Mouse (Mus musculus): ENCODE measurements around the gene Rab9. TPM values are rescaled to one million over a fixed set of nuclear protein-coding genes. Genes with fewer than 3 reads are reported as not detected.
"Not testable (repeated sequence)": the region's sequence is repeated elsewhere in the genome, so short reads cannot be mapped to it uniquely, and the experiment has no call there.

Rab9 gene
- polyA plus RNA-seq (2015; fragmentation: Nextera tagmentation; extraction: Ambion mirVana) = 46.1 and 51.5 TPM in 2 replicates

DNA sequence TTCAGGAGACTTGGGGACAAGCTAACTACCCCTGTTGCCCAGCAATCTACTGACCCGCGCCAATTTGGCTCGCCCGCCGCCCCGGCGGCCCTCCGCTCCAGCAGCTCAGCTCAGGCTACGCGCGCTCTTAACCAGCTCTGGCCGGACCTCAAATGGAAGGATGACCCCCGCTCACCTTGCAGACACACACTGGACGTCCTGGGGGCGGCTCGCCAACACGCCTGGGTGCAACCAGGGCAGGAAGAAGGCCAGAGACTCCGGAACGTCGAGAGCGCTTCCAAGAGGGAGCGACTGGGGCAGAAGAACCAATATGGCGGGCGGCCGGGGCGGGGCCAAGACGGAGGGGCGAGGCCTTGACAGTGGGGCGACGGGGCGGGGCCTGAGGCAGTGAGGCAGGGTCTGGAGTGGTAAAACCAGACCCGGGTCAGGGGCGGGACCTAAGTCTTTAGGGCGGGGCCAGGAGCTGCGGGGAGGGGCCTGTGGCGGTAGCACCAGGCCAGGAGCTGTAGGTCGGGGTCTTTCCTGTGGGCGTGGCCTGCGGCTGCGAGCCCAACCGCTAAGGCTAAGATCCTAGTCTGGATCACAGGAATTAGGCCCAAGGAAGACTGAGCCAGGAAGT, at the start of gene Rab9:
TSS of gene Rab9 (minus strand) at position 503 of the 619 bp plus-strand sequence.
- H3K36me3 ChIP-seq (ENCODE audit: poor library complexity, severe bottlenecking) = no peaks in the 10 kb centered on the region
- H3K9me3 ChIP-seq (replicated peaks) = no peaks in the 10 kb centered on the region
- H3K27me3 ChIP-seq = no peaks in the 10 kb centered on the region
- peak within 1 kb of the TSS; percentile 72 for H3K9ac ChIP-seq
- peak within 1 kb of the TSS; percentile 59 for H3K4me3 ChIP-seq
- H3K27ac ChIP-seq = peak within 1 kb of the TSS; percentile 54; the same call in 1 of the 2 replicates
- 16% methylated on average over 41 of the region's 41 CpGs for WGBS
- ATAC-seq = peak; percentile 99
- H3K4me1 ChIP-seq = peaks cover 9% of the 10 kb centered on the region; the same call in 1 of the 2 replicates
- H3K4me2 ChIP-seq = peak within 1 kb of the TSS; percentile 68

DNA sequence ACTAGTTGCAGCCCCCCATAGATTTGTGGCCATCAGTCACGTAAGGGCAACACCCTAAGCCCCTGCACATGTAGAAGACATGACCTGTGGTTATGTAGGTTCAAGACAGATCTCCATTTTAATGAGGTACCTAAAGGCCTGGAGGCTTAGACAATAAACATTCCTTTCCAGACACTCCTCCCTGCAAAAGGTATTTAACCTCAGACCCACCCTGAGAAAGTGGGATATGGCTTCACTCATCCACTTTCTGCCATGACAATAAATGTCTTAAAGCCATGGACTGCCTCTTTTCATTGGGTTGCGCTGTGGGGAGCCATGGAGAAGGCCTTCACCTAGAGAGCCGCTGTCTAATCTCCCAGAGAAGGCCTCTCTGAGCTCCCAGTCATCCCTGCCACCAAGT, 48.5 kb upstream of the Rab9 start:
- Histone ChIP-seq H3K4me1 (no peaks in the 10 kb centered on the region), H3K4me3 (no peak overlapping the region), H3K9ac (no peak overlapping the region), H3K36me3 (ENCODE audit: poor library complexity, severe bottlenecking) (no peaks in the 10 kb centered on the region), H3K27ac (no peak overlapping the region), H3K27me3 (no peaks in the 10 kb centered on the region; the same call in 1 of the 2 replicates), H3K9me3 (replicated peaks) (no peaks in the 10 kb centered on the region), H3K4me2 (no peak overlapping the region)
- 87% methylated on average over 3 of the region's 3 CpGs for WGBS
- no peak for ATAC-seq

DNA sequence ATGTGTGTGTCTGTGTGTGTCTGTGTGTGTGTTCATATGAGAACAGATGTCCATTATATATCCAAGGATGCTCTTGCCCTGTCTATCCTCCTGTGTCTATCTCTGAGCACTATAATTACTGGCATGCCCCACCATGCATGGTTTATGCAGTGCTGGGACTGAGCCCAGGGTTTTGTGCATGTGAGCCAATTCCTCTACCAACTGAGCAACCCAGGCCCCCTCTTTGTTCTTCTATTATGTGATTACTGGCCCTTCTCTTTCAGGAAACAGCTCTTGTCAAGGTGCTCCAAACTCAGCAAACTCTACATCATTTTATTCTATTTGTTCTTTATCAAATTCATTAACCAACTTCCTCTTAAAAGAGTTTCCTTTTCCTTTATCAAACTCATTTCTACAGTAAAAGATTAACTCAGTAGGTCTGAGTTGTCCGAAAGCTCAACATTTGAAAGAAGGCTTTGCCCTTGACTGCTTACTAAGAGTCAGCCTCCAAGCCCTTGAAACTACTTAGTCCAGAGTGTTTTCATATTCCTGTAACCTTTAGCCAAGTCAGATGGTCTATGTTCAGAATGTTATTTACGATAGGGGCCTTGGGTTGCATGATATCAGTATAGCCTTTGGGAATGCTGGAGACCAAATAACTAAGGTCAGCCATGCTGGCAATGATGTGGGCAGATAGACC, 46.1 kb upstream of the Rab9 start:
- H3K4me3 ChIP-seq = no peak overlapping the region
- no peaks in the 10 kb centered on the region; the same call in 1 of the 2 replicates for H3K27me3 ChIP-seq
- H3K36me3 ChIP-seq (ENCODE audit: poor library complexity, severe bottlenecking) = no peaks in the 10 kb centered on the region
- H3K9me3 ChIP-seq (replicated peaks) = no peaks in the 10 kb centered on the region
- no peaks in the 10 kb centered on the region for H3K4me1 ChIP-seq
- H3K9ac ChIP-seq = no peak overlapping the region
- H3K27ac ChIP-seq = no peak overlapping the region
- H3K4me2 ChIP-seq = no peak overlapping the region
- 88% methylated on average over 2 of the region's 2 CpGs for WGBS
- ATAC-seq = no peak

DNA sequence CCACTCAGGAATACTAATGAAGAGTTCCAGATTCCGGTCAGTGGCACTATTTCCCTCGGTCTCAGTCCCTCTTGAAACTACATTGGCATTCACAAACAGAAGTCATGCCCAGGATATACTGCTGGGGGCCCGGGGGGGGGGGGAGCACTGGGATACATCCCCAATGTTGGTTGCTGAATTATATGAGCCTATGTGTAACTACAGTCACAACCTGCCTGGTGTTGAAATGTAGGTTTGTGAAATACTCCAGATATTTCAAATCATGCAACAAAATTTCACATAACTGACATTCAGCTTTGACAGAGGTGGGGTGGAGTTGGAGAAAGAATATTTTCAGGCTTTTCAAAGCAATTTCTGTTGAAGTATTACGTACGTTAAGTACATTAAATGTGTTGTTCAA, 41.1 kb upstream of the Rab9 start:
- ATAC-seq = no peak
- Histone ChIP-seq H3K4me3 (no peak overlapping the region), H3K9ac (no peak overlapping the region), H3K36me3 (ENCODE audit: poor library complexity, severe bottlenecking) (no peaks in the 10 kb centered on the region), H3K27ac (no peak overlapping the region), H3K4me2 (no peak overlapping the region), H3K9me3 (replicated peaks) (no peaks in the 10 kb centered on the region), H3K27me3 (peaks cover 11% of the 10 kb centered on the region; the same call in 1 of the 2 replicates), H3K4me1 (no peaks in the 10 kb centered on the region)
- WGBS = 78% methylated on average over 5 of the region's 5 CpGs

DNA sequence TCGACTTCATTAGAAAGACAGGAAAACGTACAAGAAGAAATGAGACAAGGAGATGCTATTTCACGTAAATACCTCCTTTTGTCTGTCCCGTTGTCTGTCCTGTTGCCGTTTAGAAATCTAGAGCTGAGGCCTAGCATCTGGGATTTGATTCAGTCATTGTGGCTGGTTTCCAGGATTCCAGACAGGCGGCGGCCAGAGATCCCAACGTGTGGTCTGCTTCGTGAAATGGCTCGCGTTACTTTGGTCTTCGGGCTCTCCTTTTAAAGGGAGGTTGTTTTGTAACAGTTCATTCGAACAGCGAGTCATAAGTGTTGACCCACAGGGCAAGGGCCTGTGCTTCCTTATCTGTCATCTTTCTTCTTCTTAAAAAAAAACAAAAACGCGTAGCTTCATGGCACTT, 38.7 kb upstream of the Rab9 start, which contains the start of gene Tceanc:
TSS of gene Tceanc (minus strand) at position 223 of the 400 bp plus-strand sequence.
- no peaks in the 10 kb centered on the region for H3K4me1 ChIP-seq
- no peaks in the 10 kb centered on the region for H3K36me3 ChIP-seq (ENCODE audit: poor library complexity, severe bottlenecking)
- H3K27ac ChIP-seq = no peak within 1 kb of the TSS
- peaks cover 14% of the 10 kb centered on the region; the same call in 1 of the 2 replicates for H3K27me3 ChIP-seq
- H3K4me2 ChIP-seq = no peak within 1 kb of the TSS
- no peak within 1 kb of the TSS for H3K4me3 ChIP-seq
- no peak within 1 kb of the TSS for H3K9ac ChIP-seq
- H3K9me3 ChIP-seq (replicated peaks) = no peaks in the 10 kb centered on the region
- 75% methylated on average over 16 of the region's 16 CpGs for WGBS
- no peak for ATAC-seq

DNA sequence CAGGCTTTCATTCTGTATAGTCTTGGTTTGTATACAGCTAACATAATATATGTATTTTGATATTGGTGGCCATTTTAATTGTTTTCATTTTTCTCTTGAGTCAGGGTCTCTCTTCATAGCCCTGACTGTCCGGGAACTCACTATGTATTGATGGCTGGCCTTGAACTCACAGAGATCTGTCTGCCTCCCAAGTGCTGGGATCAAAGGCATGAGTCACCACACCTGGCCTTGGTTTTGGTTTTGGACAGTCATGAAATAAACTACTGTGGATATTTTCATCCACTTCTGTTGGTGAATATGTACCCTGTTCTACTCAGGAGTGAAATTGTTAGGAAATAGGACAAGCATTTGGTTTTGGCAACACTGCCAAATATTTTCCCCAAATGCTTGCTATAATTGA, 37.0 kb upstream of the Rab9 start:
- Histone ChIP-seq H3K36me3 (ENCODE audit: poor library complexity, severe bottlenecking) (no peaks in the 10 kb centered on the region), H3K27me3 (peaks cover 14% of the 10 kb centered on the region; the same call in 1 of the 2 replicates), H3K4me1 (no peaks in the 10 kb centered on the region), H3K9me3 (replicated peaks) (no peaks in the 10 kb centered on the region), H3K27ac (no peak overlapping the region), H3K4me3 (no peak overlapping the region), H3K4me2 (no peak overlapping the region), H3K9ac (no peak overlapping the region)
- 100% methylated on average over 1 of the region's 1 CpGs for WGBS
- no peak for ATAC-seq

DNA sequence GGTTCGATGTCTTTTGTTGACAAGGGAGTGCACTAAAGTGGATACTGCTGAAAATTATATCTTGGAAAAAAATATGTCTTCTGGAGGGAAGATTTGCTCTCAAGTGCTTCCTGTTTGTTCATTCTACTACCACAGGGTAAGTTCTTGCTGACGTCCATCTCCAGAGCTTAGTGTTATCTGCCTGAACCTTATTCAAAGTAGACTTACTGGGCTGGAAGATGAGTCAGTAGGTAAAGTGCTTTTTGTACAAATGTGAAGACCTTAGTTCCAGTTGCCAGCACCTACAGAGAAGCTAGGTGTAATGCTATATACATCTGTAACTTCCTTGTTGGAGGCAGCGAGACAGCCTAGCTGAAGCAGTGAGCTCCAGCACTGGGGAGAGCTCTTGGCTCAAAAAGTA, 36.3 kb upstream of the Rab9 start:
- H3K9me3 ChIP-seq (replicated peaks) = no peaks in the 10 kb centered on the region
- WGBS = 93% methylated on average over 3 of the region's 3 CpGs
- H3K4me3 ChIP-seq = no peak overlapping the region
- peaks cover 14% of the 10 kb centered on the region; the same call in 1 of the 2 replicates for H3K27me3 ChIP-seq
- no peak overlapping the region for H3K9ac ChIP-seq
- H3K36me3 ChIP-seq (ENCODE audit: poor library complexity, severe bottlenecking) = no peaks in the 10 kb centered on the region
- no peak overlapping the region for H3K27ac ChIP-seq
- H3K4me2 ChIP-seq = no peak overlapping the region
- no peaks in the 10 kb centered on the region for H3K4me1 ChIP-seq
- ATAC-seq = no peak

DNA sequence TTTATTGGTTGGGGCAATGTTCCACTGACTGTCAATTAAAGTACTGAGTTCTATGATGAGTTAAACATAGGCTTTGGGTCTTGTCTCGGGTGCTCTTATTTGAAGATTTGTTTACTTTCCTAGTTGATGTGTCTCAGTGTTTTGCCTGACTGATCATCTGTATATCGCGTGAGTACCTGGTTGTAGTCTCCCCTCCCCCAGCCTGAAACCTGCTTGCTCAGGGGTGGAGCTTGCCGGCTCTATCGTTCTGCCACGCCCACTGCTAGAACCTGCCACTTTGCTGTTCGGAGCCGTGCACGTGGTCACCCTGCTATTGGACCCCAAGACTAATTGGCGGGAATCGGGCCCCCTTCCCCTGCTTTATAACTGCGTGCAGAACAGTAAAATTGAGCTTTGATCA, 34.4 kb upstream of the Rab9 start:
- WGBS = 26% methylated on average over 12 of the region's 12 CpGs
- not testable (repeated sequence) for ATAC-seq; H3K27ac ChIP-seq; H3K9ac ChIP-seq; H3K4me1 ChIP-seq; H3K4me3 ChIP-seq; H3K36me3 ChIP-seq (ENCODE audit: poor library complexity, severe bottlenecking); H3K9me3 ChIP-seq (replicated peaks)
- H3K4me2 ChIP-seq = peak overlapping the region; percentile 37
- peaks cover 11% of the 10 kb centered on the region; the same call in 1 of the 2 replicates for H3K27me3 ChIP-seq

DNA sequence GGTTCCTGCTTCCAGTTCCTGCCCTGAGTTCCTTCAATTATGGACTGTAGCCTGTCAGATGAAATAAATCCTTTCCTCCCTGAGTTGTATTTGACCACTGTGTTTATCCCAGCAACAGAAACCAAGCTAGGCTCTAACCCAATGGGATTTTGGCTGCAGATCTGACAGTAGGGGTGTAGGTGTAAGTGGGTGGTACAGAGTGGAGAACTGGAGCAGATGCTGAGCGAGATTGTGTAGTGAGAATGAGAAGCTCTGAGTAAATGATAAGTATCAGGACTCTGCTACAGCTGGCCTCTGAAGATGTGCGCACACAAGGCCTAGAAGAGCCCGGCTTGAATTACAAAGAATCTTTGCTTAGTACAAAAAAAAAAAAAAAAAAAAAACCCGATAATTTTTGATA, 32.4 kb upstream of the Rab9 start:
- peaks cover 6% of the 10 kb centered on the region; the same call in 1 of the 2 replicates for H3K4me1 ChIP-seq
- H3K9ac ChIP-seq = no peak overlapping the region
- no peak overlapping the region for H3K4me2 ChIP-seq
- no peaks in the 10 kb centered on the region for H3K9me3 ChIP-seq (replicated peaks)
- H3K4me3 ChIP-seq = no peak overlapping the region
- H3K36me3 ChIP-seq (ENCODE audit: poor library complexity, severe bottlenecking) = no peaks in the 10 kb centered on the region
- 90% methylated on average over 4 of the region's 4 CpGs for WGBS
- no peak overlapping the region for H3K27ac ChIP-seq
- H3K27me3 ChIP-seq = 0 out of 2 replicates have a peak, but pooled peaks cover 7% of the 10 kb centered on the region
- ATAC-seq = no peak

DNA sequence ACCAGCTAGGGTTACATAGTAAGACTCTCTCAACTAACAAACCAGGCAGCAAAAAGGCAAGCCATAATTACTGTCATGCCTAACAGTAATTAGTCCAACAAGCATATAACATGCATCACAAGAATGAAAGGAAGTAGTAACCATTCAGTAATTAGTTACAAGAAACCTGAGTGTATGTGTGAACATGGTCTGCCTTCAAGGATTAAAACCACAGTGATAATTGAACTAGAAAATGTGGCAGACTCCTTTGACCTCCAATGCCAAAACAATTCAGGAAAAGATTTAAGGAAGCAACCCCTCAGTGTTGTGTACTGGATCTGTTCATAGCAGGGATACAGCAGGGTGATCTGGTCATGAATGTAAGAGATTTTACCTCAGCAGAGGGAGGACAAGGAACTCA, 31.4 kb upstream of the Rab9 start:
- 0 out of 2 replicates have a peak, but pooled peaks cover 6% of the 10 kb centered on the region for H3K27me3 ChIP-seq
- no peaks in the 10 kb centered on the region for H3K9me3 ChIP-seq (replicated peaks)
- H3K4me2 ChIP-seq = no peak overlapping the region
- no peak overlapping the region for H3K27ac ChIP-seq
- ATAC-seq = no peak
- H3K36me3 ChIP-seq (ENCODE audit: poor library complexity, severe bottlenecking) = no peaks in the 10 kb centered on the region
- H3K4me3 ChIP-seq = no peak overlapping the region
- H3K4me1 ChIP-seq = peaks cover 6% of the 10 kb centered on the region; the same call in 1 of the 2 replicates
- no peak overlapping the region for H3K9ac ChIP-seq

DNA sequence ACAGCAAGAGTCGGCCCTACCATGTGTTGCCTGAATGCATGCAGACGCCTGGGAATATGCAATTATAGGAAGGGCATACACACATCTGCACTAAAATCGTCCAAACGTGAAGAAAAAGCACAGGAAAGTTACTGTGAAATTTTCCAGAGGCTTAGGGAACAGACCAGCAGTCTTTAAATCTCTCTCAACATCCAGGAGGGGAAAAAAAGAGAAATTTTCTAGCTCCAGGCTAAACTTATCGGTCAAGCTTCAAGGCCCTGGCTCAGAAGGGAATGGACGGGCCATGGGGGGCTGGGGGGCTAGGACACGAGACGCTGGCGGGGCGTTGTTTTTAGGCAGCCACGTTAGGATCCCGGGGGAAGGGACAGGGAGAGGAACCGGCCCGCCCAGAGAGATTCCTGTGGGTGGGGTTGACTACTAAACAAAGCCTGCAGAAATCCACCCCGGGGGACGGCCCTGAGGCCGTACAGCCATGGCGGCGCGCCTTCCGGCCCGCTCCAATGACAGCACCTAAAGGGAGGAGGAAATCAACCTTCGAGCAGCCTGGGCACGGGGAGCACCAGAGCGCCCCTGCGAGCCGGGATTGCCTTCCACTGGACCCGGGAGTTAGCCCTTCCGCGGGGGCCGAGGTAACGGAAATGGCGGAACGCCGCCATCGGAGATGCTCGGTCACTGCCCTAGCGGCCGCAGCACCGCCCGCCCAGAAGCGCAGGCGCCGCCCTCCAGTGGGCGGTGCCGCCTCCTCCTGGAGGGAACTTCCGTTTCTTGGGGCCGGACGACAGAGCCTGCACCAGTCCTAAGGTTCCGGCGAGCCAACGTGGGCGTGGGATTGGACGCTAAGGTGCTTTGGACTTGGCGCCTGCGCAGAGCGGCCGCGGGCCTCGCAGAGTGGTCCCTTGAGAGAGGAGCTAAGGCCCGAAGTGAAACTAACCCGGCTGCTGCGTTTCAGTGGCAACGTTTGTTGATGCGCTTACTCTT, 30.4 kb upstream of the Rab9 start:
- no peaks in the 10 kb centered on the region for H3K27me3 ChIP-seq
- H3K4me3 ChIP-seq = peak overlapping the region; percentile 52
- H3K9me3 ChIP-seq (replicated peaks) = no peaks in the 10 kb centered on the region
- H3K27ac ChIP-seq = peak overlapping the region; percentile 96
- 14% methylated on average over 52 of the region's 65 CpGs for WGBS
- H3K4me1 ChIP-seq = peaks cover 6% of the 10 kb centered on the region; the same call in 1 of the 2 replicates
- H3K36me3 ChIP-seq (ENCODE audit: poor library complexity, severe bottlenecking) = 0 out of 2 replicates have a peak, but pooled peaks cover 3% of the 10 kb centered on the region
- H3K4me2 ChIP-seq = peak overlapping the region; percentile 54
- H3K9ac ChIP-seq = peak overlapping the region; percentile 78
- ATAC-seq = peak; percentile 98
